Mouse (Mus musculus): Measurements from ENCODE around the gene Nudt6. TPM values are rescaled to one million over a fixed set of nuclear protein-coding genes. Genes with fewer than 3 reads are reported as not detected.
A peak's percentile ranks its signal among the peaks of the same experiment; 100 is the strongest.

Gene Nudt6
- polyA plus RNA-seq, 1 experiment from 2014 or later, result 9.3 TPM

- WGBS, result 63% methylated on average over 6 of the region's 6 CpGs
- no peak overlapping the region for H3K4me2 ChIP-seq (ENCODE audit: low read length)
- peaks cover 5% of the 10 kb centered on the region; the same call in 1 of the 2 replicates for H3K4me1 ChIP-seq (replicated peaks; ENCODE audit: control insufficient read depth, insufficient read depth, low read length)
- no peaks in the 10 kb centered on the region for H3K9me3 ChIP-seq (ENCODE audit: control insufficient read depth, low read length)
- no peak overlapping the region for H3K9ac ChIP-seq (ENCODE audit: low read length)
- DNase-seq (ENCODE audit: low spot score), result no peak
- no peaks in the 10 kb centered on the region for H3K36me3 ChIP-seq (ENCODE audit: control insufficient read depth, insufficient read depth, low read length)
- H3K27me3 ChIP-seq (replicated peaks; ENCODE audit: control insufficient read depth, insufficient read depth, low read length), result no peaks in the 10 kb centered on the region
- H3K27ac ChIP-seq (ENCODE audit: low read depth), result no peak overlapping the region
- H3K4me3 ChIP-seq (ENCODE audit: low read depth, low read length), result no peak overlapping the region
- no peak for ATAC-seq (replicated peaks; ENCODE audit: low FRiP score, low TSS enrichment, low read depth)
These were observed 41.6 kb downstream of the Nudt6 start for GRCm38 (mm10) chr3:37378412-37378811.

- Histone ChIP-seq H3K27me3 (replicated peaks; ENCODE audit: control insufficient read depth, insufficient read depth, low read length) (no peaks in the 10 kb centered on the region), H3K9me3 (ENCODE audit: control insufficient read depth, low read length) (no peaks in the 10 kb centered on the region), H3K4me2 (ENCODE audit: low read length) (no peak overlapping the region), H3K9ac (ENCODE audit: low read length) (no peak overlapping the region), H3K4me1 (replicated peaks; ENCODE audit: control insufficient read depth, insufficient read depth, low read length) (peaks cover 5% of the 10 kb centered on the region; the same call in 1 of the 2 replicates), H3K36me3 (ENCODE audit: control insufficient read depth, insufficient read depth, low read length) (no peaks in the 10 kb centered on the region), H3K4me3 (ENCODE audit: low read depth, low read length) (no peak overlapping the region), H3K27ac (ENCODE audit: low read depth) (no peak overlapping the region)
- DNase-seq (ENCODE audit: low spot score), result no peak
- 61% methylated on average over 6 of the region's 6 CpGs for WGBS
- ATAC-seq (replicated peaks; ENCODE audit: low FRiP score, low TSS enrichment, low read depth), result no peak
These were observed 42.1 kb downstream of the Nudt6 start for GRCm38 (mm10) chr3:37377926-37378325.

- H3K4me3 ChIP-seq (ENCODE audit: low read depth, low read length), result no peak overlapping the region
- H3K9me3 ChIP-seq (ENCODE audit: control insufficient read depth, low read length), result no peaks in the 10 kb centered on the region
- no peak overlapping the region for H3K4me2 ChIP-seq (ENCODE audit: low read length)
- peaks cover 5% of the 10 kb centered on the region; the same call in 1 of the 2 replicates for H3K4me1 ChIP-seq (replicated peaks; ENCODE audit: control insufficient read depth, insufficient read depth, low read length)
- H3K27me3 ChIP-seq (replicated peaks; ENCODE audit: control insufficient read depth, insufficient read depth, low read length), result no peaks in the 10 kb centered on the region
- H3K27ac ChIP-seq (ENCODE audit: low read depth), result no peak overlapping the region
- no peak overlapping the region for H3K9ac ChIP-seq (ENCODE audit: low read length)
- WGBS, result 84% methylated on average over 11 of the region's 11 CpGs
- no peak for ATAC-seq (replicated peaks; ENCODE audit: low FRiP score, low TSS enrichment, low read depth)
- no peak for DNase-seq (ENCODE audit: low spot score)
- H3K36me3 ChIP-seq (ENCODE audit: control insufficient read depth, insufficient read depth, low read length), result no peaks in the 10 kb centered on the region
These were observed 46.3 kb downstream of the Nudt6 start for GRCm38 (mm10) chr3:37373712-37374111.

- Histone ChIP-seq H3K9me3 (ENCODE audit: control insufficient read depth, low read length) (no peaks in the 10 kb centered on the region), H3K4me2 (ENCODE audit: low read length) (no peak overlapping the region), H3K4me1 (replicated peaks; ENCODE audit: control insufficient read depth, insufficient read depth, low read length) (no peaks in the 10 kb centered on the region), H3K4me3 (ENCODE audit: low read depth, low read length) (no peak overlapping the region), H3K9ac (ENCODE audit: low read length) (no peak overlapping the region), H3K36me3 (ENCODE audit: control insufficient read depth, insufficient read depth, low read length) (no peaks in the 10 kb centered on the region), H3K27ac (ENCODE audit: low read depth) (no peak overlapping the region), H3K27me3 (replicated peaks; ENCODE audit: control insufficient read depth, insufficient read depth, low read length) (no peaks in the 10 kb centered on the region)
- ATAC-seq (replicated peaks; ENCODE audit: low FRiP score, low TSS enrichment, low read depth) (no peak), DNase-seq (ENCODE audit: low spot score) (no peak)
- 60% methylated on average over 4 of the region's 4 CpGs for WGBS
These were observed 49.6 kb downstream of the Nudt6 start for GRCm38 (mm10) chr3:37370407-37370806.

- Histone ChIP-seq H3K36me3 (ENCODE audit: control insufficient read depth, insufficient read depth, low read length) (no peaks in the 10 kb centered on the region), H3K4me2 (ENCODE audit: low read length) (no peak overlapping the region), H3K9ac (ENCODE audit: low read length) (no peak overlapping the region), H3K27me3 (replicated peaks; ENCODE audit: control insufficient read depth, insufficient read depth, low read length) (no peaks in the 10 kb centered on the region), H3K4me1 (replicated peaks; ENCODE audit: control insufficient read depth, insufficient read depth, low read length) (no peaks in the 10 kb centered on the region), H3K9me3 (ENCODE audit: control insufficient read depth, low read length) (no peaks in the 10 kb centered on the region), H3K4me3 (ENCODE audit: low read depth, low read length) (no peak overlapping the region), H3K27ac (ENCODE audit: low read depth) (no peak overlapping the region)
- ATAC-seq (replicated peaks; ENCODE audit: low FRiP score, low TSS enrichment, low read depth) (no peak), DNase-seq (ENCODE audit: low spot score) (no peak)
- WGBS, result 52% methylated on average over 4 of the region's 4 CpGs
These were observed 53.5 kb downstream of the Nudt6 start for GRCm38 (mm10) chr3:37366381-37367053.

GRCm38 (mm10) chr3:37365976-37366375, 54.0 kb downstream of the Nudt6 start:
- no peaks in the 10 kb centered on the region for H3K4me1 ChIP-seq (replicated peaks; ENCODE audit: control insufficient read depth, insufficient read depth, low read length)
- no peaks in the 10 kb centered on the region for H3K27me3 ChIP-seq (replicated peaks; ENCODE audit: control insufficient read depth, insufficient read depth, low read length)
- no peaks in the 10 kb centered on the region for H3K36me3 ChIP-seq (ENCODE audit: control insufficient read depth, insufficient read depth, low read length)
- 33% methylated on average over 3 of the region's 3 CpGs for WGBS
- H3K9ac ChIP-seq (ENCODE audit: low read length), result no peak overlapping the region
- no peak overlapping the region for H3K4me2 ChIP-seq (ENCODE audit: low read length)
- no peak overlapping the region for H3K4me3 ChIP-seq (ENCODE audit: low read depth, low read length)
- ATAC-seq (replicated peaks; ENCODE audit: low FRiP score, low TSS enrichment, low read depth), result 0 out of 2 replicates have a peak, but pooled peaks have one; percentile 15
- H3K9me3 ChIP-seq (ENCODE audit: control insufficient read depth, low read length), result no peaks in the 10 kb centered on the region
- H3K27ac ChIP-seq (ENCODE audit: low read depth), result no peak overlapping the region
- DNase-seq (ENCODE audit: low spot score), result no peak

- H3K4me3 ChIP-seq (ENCODE audit: low read depth, low read length), result no peak overlapping the region
- no peaks in the 10 kb centered on the region for H3K36me3 ChIP-seq (ENCODE audit: control insufficient read depth, insufficient read depth, low read length)
- H3K9me3 ChIP-seq (ENCODE audit: control insufficient read depth, low read length), result no peaks in the 10 kb centered on the region
- no peaks in the 10 kb centered on the region for H3K4me1 ChIP-seq (replicated peaks; ENCODE audit: control insufficient read depth, insufficient read depth, low read length)
- 89% methylated on average over 4 of the region's 4 CpGs for WGBS
- no peaks in the 10 kb centered on the region for H3K27me3 ChIP-seq (replicated peaks; ENCODE audit: control insufficient read depth, insufficient read depth, low read length)
- H3K9ac ChIP-seq (ENCODE audit: low read length), result no peak overlapping the region
- ATAC-seq (replicated peaks; ENCODE audit: low FRiP score, low TSS enrichment, low read depth) (no peak), DNase-seq (ENCODE audit: low spot score) (no peak)
- no peak overlapping the region for H3K4me2 ChIP-seq (ENCODE audit: low read length)
- H3K27ac ChIP-seq (ENCODE audit: low read depth), result no peak overlapping the region
These were observed 54.9 kb downstream of the Nudt6 start for GRCm38 (mm10) chr3:37365144-37365543.

- DNase-seq (ENCODE audit: low spot score) (no peak), ATAC-seq (replicated peaks; ENCODE audit: low FRiP score, low TSS enrichment, low read depth) (no peak)
- Histone ChIP-seq H3K4me3 (ENCODE audit: low read depth, low read length) (no peak overlapping the region), H3K4me1 (replicated peaks; ENCODE audit: control insufficient read depth, insufficient read depth, low read length) (no peaks in the 10 kb centered on the region), H3K9me3 (ENCODE audit: control insufficient read depth, low read length) (no peaks in the 10 kb centered on the region), H3K27ac (ENCODE audit: low read depth) (no peak overlapping the region), H3K9ac (ENCODE audit: low read length) (no peak overlapping the region), H3K27me3 (replicated peaks; ENCODE audit: control insufficient read depth, insufficient read depth, low read length) (no peaks in the 10 kb centered on the region), H3K4me2 (ENCODE audit: low read length) (no peak overlapping the region), H3K36me3 (ENCODE audit: control insufficient read depth, insufficient read depth, low read length) (no peaks in the 10 kb centered on the region)
- WGBS, result 65% methylated on average over 9 of the region's 9 CpGs
These were observed 59.3 kb downstream of the Nudt6 start for GRCm38 (mm10) chr3:37360729-37361128.
